Mouse (Mus musculus): Measurements from ENCODE around the gene Mplkip. TPM values are rescaled to one million over a fixed set of nuclear protein-coding genes. Genes with fewer than 3 reads are reported as not detected.

Gene Mplkip
- total RNA-seq, 1 experiment, result 11.5 TPM

- TF ChIP-seq HCFC1 (IDR thresholded peaks at IDR 0.05; ENCODE audit: borderline replicate concordance, insufficient read depth, low read length), result no peak
- Histone ChIP-seq H3K4me1 (ENCODE audit: control insufficient read depth in 2 of 2, insufficient read depth in 2 of 2, low read length in 2 of 2, poor library complexity in 1 of 2) (peaks cover 4 to 7% of the 10 kb centered on the region in 2 experiments; a peak in 3 of 4 replicates), H3K9ac (ENCODE audit: insufficient read depth, low read depth, low read length, poor library complexity, severe bottlenecking) (no peak overlapping the region), H3K9me3 (ENCODE audit: control insufficient read depth, insufficient read depth, low read depth, low read length) (no peaks in the 10 kb centered on the region), H3K27ac (ENCODE audit: insufficient read depth, low read depth, low read length, poor library complexity, severe bottlenecking) (no peak overlapping the region), H3K36me3 (ENCODE audit: control insufficient read depth, insufficient read depth, low read length, poor library complexity, severe bottlenecking) (no peaks in the 10 kb centered on the region), H3K4me3 (ENCODE audit: insufficient read depth in 1 of 2, low read depth in 1 of 2, low read length in 2 of 2, poor library complexity in 1 of 2, severe bottlenecking in 1 of 2) (no peak overlapping the region)
- in situ Hi-C loops (cut with MboI; ENCODE audit: low sequenced_read_pairs in 2 of 2, unreplicated experiment in 2 of 2), result no loop called here
- DNase-seq (ENCODE audit: low read depth, low spot score), result no peak
Observed at GRCm38 (mm10) chr13:17705188-17705826, 10.3 kb downstream of the Mplkip start.

- TF ChIP-seq ZNF384 (IDR thresholded peaks at IDR 0.05; ENCODE audit: low read depth, low read length), result no peak
- TF ChIP-seq HCFC1 (IDR thresholded peaks at IDR 0.05; ENCODE audit: borderline replicate concordance, insufficient read depth, low read length), result no peak
- no peak for TF ChIP-seq ZC3H11A (IDR thresholded peaks at IDR 0.05; ENCODE audit: borderline replicate concordance, low read depth, low read length)
- no peak for TF ChIP-seq MAFK (IDR thresholded peaks at IDR 0.05; ENCODE audit: insufficient read depth, low read depth, low read length)
- TF ChIP-seq CHD2 (IDR thresholded peaks at IDR 0.05; ENCODE audit: low read depth, low read length), result no peak
- Histone ChIP-seq H3K4me1 (ENCODE audit: control insufficient read depth in 2 of 2, insufficient read depth in 2 of 2, low read length in 2 of 2, poor library complexity in 1 of 2) (no peaks in the 10 kb centered on the region), H3K9me3 (ENCODE audit: control insufficient read depth, insufficient read depth, low read depth, low read length) (no peaks in the 10 kb centered on the region), H3K9ac (ENCODE audit: insufficient read depth, low read depth, low read length, poor library complexity, severe bottlenecking) (no peak overlapping the region), H3K27ac (ENCODE audit: insufficient read depth, low read depth, low read length, poor library complexity, severe bottlenecking) (no peak overlapping the region), H3K36me3 (ENCODE audit: control insufficient read depth, insufficient read depth, low read length, poor library complexity, severe bottlenecking) (no peaks in the 10 kb centered on the region), H3K4me3 (ENCODE audit: insufficient read depth in 1 of 2, low read depth in 1 of 2, low read length in 2 of 2, poor library complexity in 1 of 2, severe bottlenecking in 1 of 2) (no peak overlapping the region)
- no peak for DNase-seq (ENCODE audit: low read depth, low spot score)
- in situ Hi-C loops (cut with MboI; ENCODE audit: low sequenced_read_pairs in 2 of 2, unreplicated experiment in 2 of 2), result no loop called here
Observed at GRCm38 (mm10) chr13:17708784-17709311, 13.9 kb downstream of the Mplkip start.

- H3K4me3 ChIP-seq (ENCODE audit: insufficient read depth in 1 of 2, low read depth in 1 of 2, low read length in 2 of 2, poor library complexity in 1 of 2, severe bottlenecking in 1 of 2), result no peak overlapping the region
- H3K4me1 ChIP-seq (ENCODE audit: control insufficient read depth in 2 of 2, insufficient read depth in 2 of 2, low read length in 2 of 2, poor library complexity in 1 of 2), result no peaks in the 10 kb centered on the region
- no peak for DNase-seq (ENCODE audit: low read depth, low spot score)
- peaks cover 15% of the 10 kb centered on the region for H3K36me3 ChIP-seq (ENCODE audit: control insufficient read depth, insufficient read depth, low read length, poor library complexity, severe bottlenecking)
- no peak overlapping the region for H3K27ac ChIP-seq (ENCODE audit: insufficient read depth, low read depth, low read length, poor library complexity, severe bottlenecking)
- H3K9ac ChIP-seq (ENCODE audit: insufficient read depth, low read depth, low read length, poor library complexity, severe bottlenecking), result no peak overlapping the region
- TF ChIP-seq ZNF384 (IDR thresholded peaks at IDR 0.05; ENCODE audit: low read depth, low read length) (no peak), ZC3H11A (IDR thresholded peaks at IDR 0.05; ENCODE audit: borderline replicate concordance, low read depth, low read length) (no peak), MAFK (IDR thresholded peaks at IDR 0.05; ENCODE audit: insufficient read depth, low read depth, low read length) (no peak), HCFC1 (IDR thresholded peaks at IDR 0.05; ENCODE audit: borderline replicate concordance, insufficient read depth, low read length) (no peak), CHD2 (IDR thresholded peaks at IDR 0.05; ENCODE audit: low read depth, low read length) (no peak)
- in situ Hi-C loops (cut with MboI; ENCODE audit: low sequenced_read_pairs in 2 of 2, unreplicated experiment in 2 of 2), result no loop called here
- H3K9me3 ChIP-seq (ENCODE audit: control insufficient read depth, insufficient read depth, low read depth, low read length), result no peaks in the 10 kb centered on the region
Observed at GRCm38 (mm10) chr13:17717357-17717756, 22.4 kb downstream of the Mplkip start.

- no peak for DNase-seq (ENCODE audit: low read depth, low spot score)
- no peak for TF ChIP-seq MAFK (IDR thresholded peaks at IDR 0.05; ENCODE audit: insufficient read depth, low read depth, low read length)
- no peak for TF ChIP-seq ZC3H11A (IDR thresholded peaks at IDR 0.05; ENCODE audit: borderline replicate concordance, low read depth, low read length)
- no peak for TF ChIP-seq ZNF384 (IDR thresholded peaks at IDR 0.05; ENCODE audit: low read depth, low read length)
- TF ChIP-seq CHD2 (IDR thresholded peaks at IDR 0.05; ENCODE audit: low read depth, low read length), result no peak
- no peak for TF ChIP-seq HCFC1 (IDR thresholded peaks at IDR 0.05; ENCODE audit: borderline replicate concordance, insufficient read depth, low read length)
Observed at GRCm38 (mm10) chr13:17727922-17728321, 32.9 kb downstream of the Mplkip start.

More at GRCm38 (mm10) chr13:17727922-17728321, 32.9 kb downstream of the Mplkip start:
- in situ Hi-C loops (cut with MboI; ENCODE audit: low sequenced_read_pairs in 2 of 2, unreplicated experiment in 2 of 2), result no loop called here
- Histone ChIP-seq H3K36me3 (ENCODE audit: control insufficient read depth, insufficient read depth, low read length, poor library complexity, severe bottlenecking) (peaks cover 2% of the 10 kb centered on the region; the same call in 1 of the 2 replicates), H3K9ac (ENCODE audit: insufficient read depth, low read depth, low read length, poor library complexity, severe bottlenecking) (no peak overlapping the region), H3K4me1 (ENCODE audit: control insufficient read depth in 2 of 2, insufficient read depth in 2 of 2, low read length in 2 of 2, poor library complexity in 1 of 2) (no peaks in the 10 kb centered on the region), H3K27ac (ENCODE audit: insufficient read depth, low read depth, low read length, poor library complexity, severe bottlenecking) (no peak overlapping the region), H3K4me3 (ENCODE audit: insufficient read depth in 1 of 2, low read depth in 1 of 2, low read length in 2 of 2, poor library complexity in 1 of 2, severe bottlenecking in 1 of 2) (no peak overlapping the region), H3K9me3 (ENCODE audit: control insufficient read depth, insufficient read depth, low read depth, low read length) (no peaks in the 10 kb centered on the region)

All from ES-E14 (cell line).